Mouse (Mus musculus) monocyte, adult 59 days (primary cell): Measurements from ENCODE around the gene Hbb-bh2. TPM values are rescaled to one million over a fixed set of nuclear protein-coding genes. Genes with fewer than 3 reads are reported as not detected.

ENCODE experiments used
- total RNA-seq, 2 experiments: library from RNA; stranded (reverse); gene quantifications; one replicate each; pipeline ENCODE4 v1.2.4; 2023

Gene Hbb-bh2
- not detected for total RNA-seq

DNA sequence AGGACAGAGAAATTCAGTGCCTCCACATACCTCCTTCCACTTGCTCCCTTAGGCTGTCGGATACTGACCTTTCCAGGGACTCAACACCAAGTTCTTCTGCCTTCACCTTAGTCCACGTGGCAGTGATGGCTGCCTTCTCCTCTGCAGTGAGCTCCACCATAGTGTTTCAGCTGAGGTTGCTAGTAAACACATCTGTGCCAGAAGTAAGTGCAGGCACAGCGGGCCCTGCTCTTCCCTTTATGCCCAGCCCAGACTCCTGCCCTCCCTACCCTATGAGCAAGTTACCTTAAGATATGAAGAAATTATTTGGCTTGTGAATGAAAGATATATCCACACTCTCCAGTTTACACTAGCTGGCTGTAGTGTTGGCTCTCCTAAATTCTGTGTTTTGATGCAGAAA lies at the start of gene Hbb-bh2:
Hbb-bh2 (minus strand) TSS at position 253 of the 400 bp plus-strand sequence.

DNA sequence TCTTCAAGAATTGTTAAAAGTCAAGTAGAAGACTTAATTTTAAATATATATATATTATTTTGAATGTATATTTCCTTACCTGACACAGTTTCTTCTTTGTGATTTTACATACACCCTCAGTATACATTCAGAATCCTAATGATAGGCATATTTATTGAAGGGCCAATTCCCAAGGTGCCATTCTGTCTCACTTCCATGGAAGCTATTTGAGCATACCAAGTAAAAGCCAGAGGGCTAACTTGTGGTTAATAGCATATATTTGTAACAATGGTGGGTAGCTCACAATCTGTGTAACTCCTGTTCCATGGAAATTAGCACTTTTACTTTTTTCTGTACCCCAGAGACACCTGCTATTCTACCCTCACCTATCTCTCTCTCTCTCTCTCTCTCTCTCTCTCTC lies 45.8 kb upstream of the Hbb-bh2 start, which contains the start of gene Olfr66:
Olfr66 (minus strand) TSS at position 101 of the 400 bp plus-strand sequence.

DNA sequence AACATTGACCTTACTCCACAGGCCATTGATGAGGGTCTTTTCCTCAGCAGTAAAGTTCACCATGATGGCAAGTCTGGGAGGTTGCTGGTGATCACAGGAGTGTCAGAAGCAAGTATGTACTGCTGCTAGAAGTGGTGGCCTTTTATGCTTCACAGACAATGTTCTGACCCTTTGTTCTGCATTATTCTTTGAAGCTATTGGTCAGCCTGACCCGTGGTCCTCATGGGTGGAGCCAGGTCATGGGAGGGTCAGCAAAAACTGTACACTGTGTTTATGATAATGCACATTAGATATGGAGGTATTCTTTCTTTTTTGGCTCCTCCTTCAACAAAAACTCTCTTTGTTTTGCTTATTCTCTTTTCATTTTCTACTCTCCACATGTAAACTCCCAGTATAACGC lies 12.8 kb upstream of the Hbb-bh2 start, which contains the start of gene Hbb-y:
Hbb-y (minus strand) TSS at position 127 of the 400 bp plus-strand sequence.

DNA sequence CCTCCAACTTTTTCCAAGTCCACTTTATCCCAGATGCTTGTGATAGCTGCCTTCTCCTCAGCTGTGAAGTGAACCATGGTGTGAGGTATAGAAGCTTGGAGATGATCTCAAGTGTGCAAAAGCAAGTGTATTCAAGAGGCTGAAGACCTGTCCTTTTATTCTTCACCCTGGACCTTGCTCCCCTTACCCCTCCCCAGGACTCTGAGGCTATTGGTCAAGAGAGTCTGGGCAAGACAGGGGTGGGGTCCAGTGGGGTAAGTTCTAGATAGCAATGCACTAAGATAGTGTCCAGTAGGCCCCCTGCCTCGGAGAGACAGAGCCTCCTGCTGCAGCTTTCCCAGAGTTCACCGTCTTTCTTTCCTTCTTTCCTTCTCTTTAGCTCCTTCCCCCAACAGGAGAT lies 2.7 kb upstream of the Hbb-bh2 start, which contains the start of gene Hbb-bh1:
Hbb-bh1 (minus strand) TSS at position 131 of the 400 bp plus-strand sequence.

DNA sequence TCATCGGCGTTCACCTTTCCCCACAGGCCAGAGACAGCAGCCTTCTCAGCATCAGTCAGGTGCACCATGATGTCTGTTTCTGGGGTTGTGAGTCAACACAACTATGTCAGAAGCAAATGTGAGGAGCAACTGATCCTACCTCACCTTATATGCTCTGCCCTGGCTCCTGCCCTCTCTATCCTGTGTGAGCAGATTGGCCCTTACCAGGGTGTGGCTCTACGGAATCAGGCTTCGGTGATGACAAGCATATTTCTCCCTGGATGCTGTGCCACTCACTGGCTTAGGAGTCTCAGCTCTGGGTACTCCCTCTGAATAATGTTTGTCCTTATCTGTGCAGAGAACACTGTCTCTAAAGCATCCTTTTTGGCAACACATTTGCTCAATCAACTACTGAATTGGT lies 12.5 kb downstream of the Hbb-bh2 start, which contains the start of gene Hbb-bs:
Hbb-bs (minus strand) TSS at position 289 of the 400 bp plus-strand sequence.

DNA sequence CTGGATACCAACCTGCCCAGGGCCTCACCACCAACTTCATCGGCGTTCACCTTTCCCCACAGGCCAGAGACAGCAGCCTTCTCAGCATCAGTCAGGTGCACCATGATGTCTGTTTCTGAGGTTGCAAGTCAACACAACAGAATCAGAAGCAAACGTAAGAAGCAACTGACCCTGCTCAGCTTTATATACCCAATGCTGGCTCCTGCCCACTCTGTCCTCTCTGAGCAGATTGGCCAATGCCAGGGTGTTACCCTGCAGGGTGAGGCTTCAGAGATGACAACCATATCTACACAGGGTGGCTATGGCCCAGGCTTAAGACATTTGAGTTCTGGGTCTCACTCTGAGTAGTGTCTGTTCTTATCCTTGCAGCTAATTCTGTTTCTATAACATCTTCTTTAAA lies 26.6 kb downstream of the Hbb-bh2 start, which contains the start of gene Hbb-bt:
Hbb-bt (minus strand) TSS at position 231 of the 400 bp plus-strand sequence.

DNA sequence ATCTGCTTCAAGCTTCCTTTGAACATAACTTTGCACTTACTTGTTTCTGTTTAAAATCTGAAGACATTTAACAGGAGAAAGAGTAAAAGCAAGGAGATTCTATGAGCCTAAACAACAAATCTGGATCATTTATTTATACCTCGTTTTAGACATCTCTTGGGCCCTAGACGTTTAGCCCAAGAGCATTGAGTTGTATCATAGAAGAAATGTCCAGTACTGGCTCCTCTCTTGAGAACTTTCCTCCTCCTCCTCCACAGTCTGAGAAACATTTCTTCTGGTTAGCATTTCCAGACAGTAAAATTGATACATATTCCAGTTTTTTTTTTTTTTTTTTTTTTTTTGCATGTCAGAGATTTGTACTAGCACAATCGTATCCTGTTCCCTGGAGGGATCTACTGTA lies 48.6 kb downstream of the Hbb-bh2 start, which contains the start of gene Olfr67:
Olfr67 (minus strand) TSS at position 101 of the 400 bp plus-strand sequence.

Other genes with a start within 250 kb of the Hbb-bh2 start
- not detected for gene Olfr619, start 239.9 kb downstream of the Hbb-bh2 start, total RNA-seq
- not detected for gene Olfr620, start 228.0 kb downstream of the Hbb-bh2 start, total RNA-seq
- gene Olfr622, start 197.8 kb downstream of the Hbb-bh2 start, total RNA-seq = not detected
- not detected for gene Olfr623, start 176.8 kb downstream of the Hbb-bh2 start, total RNA-seq
- not detected for gene Olfr624, start 169.3 kb downstream of the Hbb-bh2 start, total RNA-seq
- not detected for gene Olfr625-ps1, start 157.8 kb downstream of the Hbb-bh2 start, total RNA-seq
- not detected for gene Olfr243, start 125.8 kb downstream of the Hbb-bh2 start, total RNA-seq
- not detected for gene Olfr628, start 110.1 kb downstream of the Hbb-bh2 start, total RNA-seq
- gene Olfr629, start 95.6 kb downstream of the Hbb-bh2 start, total RNA-seq = not detected
- gene Olfr630, start 83.2 kb downstream of the Hbb-bh2 start, total RNA-seq = not detected
- not detected for gene Olfr69, start 68.9 kb downstream of the Hbb-bh2 start, total RNA-seq
- not detected for gene Olfr68, start 60.8 kb downstream of the Hbb-bh2 start, total RNA-seq
- not detected for gene Olfr67, start 48.7 kb downstream of the Hbb-bh2 start, total RNA-seq
- 10 to 100 TPM in 1 of 2 experiments, 1 to 10 TPM in 1; 1.7 to 18.8 TPM for gene Hbb-bt, start 26.5 kb downstream of the Hbb-bh2 start, total RNA-seq
- 100 to 1,000 TPM in 1 of 2 experiments, 10 to 100 TPM in 1; 19.6 to 139 TPM for gene Hbb-bs, start 12.4 kb downstream of the Hbb-bh2 start, total RNA-seq
- not detected for gene Hbb-bh1, start 2.6 kb upstream of the Hbb-bh2 start, total RNA-seq
- not detected for gene Hbb-y, start 12.7 kb upstream of the Hbb-bh2 start, total RNA-seq
- gene Olfr66, start 45.7 kb upstream of the Hbb-bh2 start, total RNA-seq = not detected
- not detected for gene Olfr64, start 54.0 kb upstream of the Hbb-bh2 start, total RNA-seq
- gene Olfr65, start 63.0 kb upstream of the Hbb-bh2 start, total RNA-seq = not detected
- gene Olfr631, start 88.3 kb upstream of the Hbb-bh2 start, total RNA-seq = not detected
- not detected for gene Olfr632, start 93.8 kb upstream of the Hbb-bh2 start, total RNA-seq
- gene Olfr633, start 103.9 kb upstream of the Hbb-bh2 start, total RNA-seq = not detected
- gene Olfr635, start 130.6 kb upstream of the Hbb-bh2 start, total RNA-seq = not detected
- not detected for gene Olfr638, start 158.2 kb upstream of the Hbb-bh2 start, total RNA-seq
- gene Olfr639, start 176.8 kb upstream of the Hbb-bh2 start, total RNA-seq = under 1 TPM; 0.09 to 0.10 TPM
- not detected for gene Olfr640, start 185.1 kb upstream of the Hbb-bh2 start, total RNA-seq
- not detected for gene Olfr641, start 194.9 kb upstream of the Hbb-bh2 start, total RNA-seq
- not detected for gene Olfr642, start 212.1 kb upstream of the Hbb-bh2 start, total RNA-seq
- gene 4930516K23Rik, start 220.9 kb upstream of the Hbb-bh2 start, total RNA-seq = not detected
- gene Olfr644, start 231.3 kb upstream of the Hbb-bh2 start, total RNA-seq = not detected
- gene Olfr645, start 244.9 kb upstream of the Hbb-bh2 start, total RNA-seq = not detected